Mouse (Mus musculus) stomach, postnatal 0 days (tissue): Measurements from ENCODE around the gene Dkk3.

Experiments used
- CTCF ChIP-seq: IDR thresholded peaks from 2 replicates; pipeline ENCODE4 v1.5.1; 2016; ENCODE audit warnings: antibody characterized with exemption, low read depth, mild to moderate bottlenecking, moderate library complexity
- EP300 ChIP-seq: optimal IDR thresholded peaks from 2 replicates; pipeline ENCODE3; 2016; ENCODE audit warnings: antibody characterized with exemption

DNA sequence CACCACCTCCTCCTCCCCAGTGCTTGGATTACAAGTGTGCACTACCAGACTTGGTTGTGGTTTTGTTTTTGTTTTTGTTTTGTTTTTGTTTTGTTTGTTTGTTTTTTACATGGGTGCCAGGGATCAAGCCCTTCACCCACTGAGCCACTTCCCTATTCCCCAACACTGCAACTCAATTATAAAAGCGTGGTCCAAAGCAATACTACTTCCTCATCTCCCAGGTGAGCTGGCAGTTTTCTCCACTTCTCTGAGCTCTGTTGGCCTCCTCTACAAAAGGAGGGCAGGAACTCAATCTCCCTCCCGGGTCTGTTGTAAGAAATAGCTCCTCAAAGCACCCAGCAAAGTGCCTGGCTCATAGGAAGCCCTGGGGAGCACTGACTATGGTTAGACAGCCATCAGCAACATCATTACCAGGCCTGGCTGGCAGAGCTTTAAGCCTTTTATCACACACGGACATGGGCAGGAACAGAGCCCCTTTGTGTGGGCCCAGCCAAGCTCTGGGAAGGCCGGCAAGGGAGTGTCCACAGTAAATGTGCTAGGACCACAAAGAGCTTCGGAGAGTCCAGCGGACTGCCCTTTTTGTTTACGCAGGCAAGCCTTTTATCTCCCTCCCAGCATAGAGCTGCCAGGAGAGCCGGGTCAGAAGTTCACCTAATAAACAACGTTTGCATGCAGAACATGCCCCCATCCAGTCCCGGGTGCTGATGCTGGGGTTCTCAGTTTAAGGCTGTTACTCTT, 11.3 kb upstream of the Dkk3 start:
- TF ChIP-seq EP300 (no peak), CTCF (no peak)
